Mouse (Mus musculus) hindbrain, postnatal 0 days (tissue): ENCODE measurements around the gene Thbs3. TPM values are rescaled to one million over a fixed set of nuclear protein-coding genes. Genes with fewer than 3 reads are reported as not detected.

Experiments
- ATAC-seq: fragments of 200-750 bp; cut with Nextera tagmentation; 2 replicates; pipeline ENCODE4 v1.8.0; 2017; ENCODE audit warnings: mild to moderate bottlenecking, moderate TSS enrichment, moderate library complexity
- DNase-seq: peaks from one replicate; pipeline ENCODE4 v3.0.0-alpha.2; 2015; ENCODE audit warnings: low spot score
- H3K27ac ChIP-seq: fragments of 300-500 bp; sonication (generic); 2 replicates; pipeline ENCODE4 v1.5.1; 2014; ENCODE audit warnings: mild to moderate bottlenecking
- H3K27me3 ChIP-seq: fragments of 300-500 bp; sonication (generic); 2 replicates; pipeline ENCODE4 v1.6.1; 2014; ENCODE audit warnings: low read length, mixed read lengths; ENCODE audit not compliant: insufficient read depth
- H3K36me3 ChIP-seq: fragments of 300-500 bp; sonication (generic); 2 replicates; pipeline ENCODE4 v1.6.1; 2014; ENCODE audit warnings: low read length, mixed read lengths; ENCODE audit not compliant: insufficient read depth
- H3K4me1 ChIP-seq: fragments of 300-500 bp; sonication (generic); 2 replicates; pipeline ENCODE4 v1.6.1; 2014; ENCODE audit warnings: antibody characterized with exemption, low read length, mixed read lengths; ENCODE audit not compliant: insufficient read depth
- H3K4me2 ChIP-seq: fragments of 300-500 bp; sonication (generic); 2 replicates; pipeline ENCODE4 v1.6.1; 2014; ENCODE audit warnings: low read depth, mild to moderate bottlenecking, low read length, moderate library complexity, mixed read lengths
- H3K4me3 ChIP-seq: fragments of 300-500 bp; sonication (generic); 2 replicates; pipeline ENCODE4 v1.5.1; 2014; ENCODE audit warnings: low read length
- H3K9ac ChIP-seq: fragments of 300-500 bp; sonication (generic); replicated peaks from 2 replicates; pipeline ENCODE4 v1.6.1; 2014; ENCODE audit warnings: mild to moderate bottlenecking, low read length, moderate library complexity, mixed read lengths
- H3K9me3 ChIP-seq: fragments of 300-500 bp; sonication (generic); 2 replicates; pipeline ENCODE4 v1.6.1; 2016; ENCODE audit warnings: low read length, mixed read lengths
- CTCF ChIP-seq: IDR thresholded peaks from 2 replicates; pipeline ENCODE4 v1.5.1; 2016; ENCODE audit warnings: antibody characterized with exemption, control low read depth, low read depth
- WGBS: fragments of 180-500 bp; shearing (Covaris S2); extraction: QIAGEN DNeasy Blood & Tissue Kit; methylation state at CpG from one replicate; pipeline ENCODE4 v1.1.7; 2014; 5-methylcytosine and 5-hydroxymethylcytosine counted together
- polyA plus RNA-seq: library from polyadenylated mRNA; unstranded; fragments of >200 nt; fragmentation: Nextera tagmentation; extraction: Ambion mirVana; gene quantifications from 2 replicates; pipeline ENCODE4 v1.2.1, GENCODE M21; 2015
- total RNA-seq: library from RNA; depleted of rRNA; stranded (reverse); fragments of >200 nt; gene quantifications from 2 replicates; pipeline ENCODE4 v1.2.3, GENCODE M21; 2014

Gene Thbs3
- total and polyA plus RNA-seq, 2 experiments from 2014 or later, result 37.2 to 37.9 TPM

GRCm38 (mm10) chr3:89177242-89178106 lies 37.5 kb upstream of the Thbs3 start, which contains the start of gene Scamp3:
TSS of gene Scamp3 (plus strand) at chr3:89177473.
- ATAC-seq (peak; percentile 96), DNase-seq (peak; percentile 97)
- H3K9ac ChIP-seq, result peak within 1 kb of the TSS; percentile 71
- peaks cover 9% of the 10 kb centered on the region for H3K4me1 ChIP-seq
- under 1% methylated on average over 43 of the region's 43 CpGs for WGBS
- H3K36me3 ChIP-seq, result peaks cover 65% of the 10 kb centered on the region
- H3K27me3 ChIP-seq, result no peaks in the 10 kb centered on the region
- peak within 1 kb of the TSS; percentile 78 for H3K27ac ChIP-seq
- H3K4me3 ChIP-seq, result peak within 1 kb of the TSS; percentile 71
- H3K4me2 ChIP-seq, result peak within 1 kb of the TSS; percentile 98
- no peak for TF ChIP-seq CTCF
- H3K9me3 ChIP-seq, result no peaks in the 10 kb centered on the region

- ATAC-seq, result no peak
- no peak for TF ChIP-seq CTCF
Measured at GRCm38 (mm10) chr3:89178107-89178385, 36.9 kb upstream of the Thbs3 start.

GRCm38 (mm10) chr3:89179056-89179455 lies 35.9 kb upstream of the Thbs3 start:
- Histone ChIP-seq H3K9ac (no peak overlapping the region), H3K9me3 (no peaks in the 10 kb centered on the region), H3K27ac (no peak overlapping the region), H3K4me3 (no peak overlapping the region), H3K27me3 (no peaks in the 10 kb centered on the region), H3K4me1 (peaks cover 14% of the 10 kb centered on the region), H3K36me3 (peaks cover 50% of the 10 kb centered on the region), H3K4me2 (no peak overlapping the region)
- DNase-seq, result no peak
- 94% methylated on average over 11 of the region's 11 CpGs for WGBS
- no peak for ATAC-seq
- TF ChIP-seq CTCF, result no peak

More at GRCm38 (mm10) chr3:89178107-89178385, 36.9 kb upstream of the Thbs3 start:
- no peaks in the 10 kb centered on the region for H3K9me3 ChIP-seq
- peak overlapping the region; percentile 78 for H3K27ac ChIP-seq
- no peaks in the 10 kb centered on the region for H3K27me3 ChIP-seq
- peaks cover 9% of the 10 kb centered on the region for H3K4me1 ChIP-seq
- H3K4me2 ChIP-seq, result peak overlapping the region; percentile 98
- peak overlapping the region; percentile 71 for H3K9ac ChIP-seq
- peaks cover 60% of the 10 kb centered on the region for H3K36me3 ChIP-seq
- no peak for DNase-seq
- 9% methylated on average over 6 of the region's 6 CpGs for WGBS
- peak overlapping the region; percentile 71 for H3K4me3 ChIP-seq

GRCm38 (mm10) chr3:89181749-89182500 lies 33.1 kb upstream of the Thbs3 start:
- TF ChIP-seq CTCF, result no peak
- Histone ChIP-seq H3K4me3 (no peak overlapping the region), H3K27me3 (no peaks in the 10 kb centered on the region), H3K9me3 (no peaks in the 10 kb centered on the region), H3K36me3 (peaks cover 24% of the 10 kb centered on the region; the same call in 1 of the 2 replicates), H3K27ac (peak overlapping the region; percentile 90; the same call in 1 of the 2 replicates), H3K4me1 (peaks cover 15% of the 10 kb centered on the region), H3K4me2 (no peak overlapping the region), H3K9ac (no peak overlapping the region)
- WGBS, result 90% methylated on average over 27 of the region's 27 CpGs
- ATAC-seq (no peak), DNase-seq (no peak)

GRCm38 (mm10) chr3:89182531-89183057 lies 32.4 kb upstream of the Thbs3 start:
- Histone ChIP-seq H3K36me3 (peaks cover 24% of the 10 kb centered on the region; the same call in 1 of the 2 replicates), H3K4me2 (peak overlapping the region; percentile 99), H3K4me1 (peaks cover 15% of the 10 kb centered on the region), H3K27ac (peak overlapping the region; percentile 90), H3K4me3 (peak overlapping the region; percentile 65), H3K27me3 (no peaks in the 10 kb centered on the region), H3K9me3 (no peaks in the 10 kb centered on the region), H3K9ac (peak overlapping the region; percentile 79; the same call in 1 of the 2 replicates)
- no peak for TF ChIP-seq CTCF
- 47% methylated on average over 7 of the region's 7 CpGs for WGBS
- ATAC-seq, result 0 out of 2 replicates have a peak, but pooled peaks have one; percentile 4
- no peak for DNase-seq

- peaks cover 24% of the 10 kb centered on the region; the same call in 1 of the 2 replicates for H3K36me3 ChIP-seq
- H3K4me3 ChIP-seq, result peak within 1 kb of the TSS; percentile 65
- peak; percentile 44 for TF ChIP-seq CTCF
- WGBS, result 6% methylated on average over 39 of the region's 39 CpGs
- peak within 1 kb of the TSS; percentile 79 for H3K9ac ChIP-seq
- H3K4me1 ChIP-seq, result peaks cover 11% of the 10 kb centered on the region
- ATAC-seq (peak; percentile 93), DNase-seq (peak; percentile 92)
- H3K27me3 ChIP-seq, result no peaks in the 10 kb centered on the region
- no peaks in the 10 kb centered on the region for H3K9me3 ChIP-seq
- H3K4me2 ChIP-seq, result peak within 1 kb of the TSS; percentile 99
- peak within 1 kb of the TSS; percentile 90 for H3K27ac ChIP-seq
Measured at GRCm38 (mm10) chr3:89183058-89183958, 31.7 kb upstream of the Thbs3 start, which contains the start of gene Fam189b. TSS of gene Fam189b (plus strand) at chr3:89183143.
